Mouse (Mus musculus) ovary, adult 18-20 months (tissue): ENCODE measurements around the gene Crip3.

Experiments
- DNase-seq: peaks from one replicate; pipeline ENCODE4 v3.0.0; 2022; ENCODE audit warnings: low spot score, mixed read lengths

Gene Crip3

GRCm38 (mm10) chr17:46455110-46455691 is 26.5 kb downstream of the Crip3 start:
- no peak for DNase-seq

- DNase-seq = no peak
Observed at GRCm38 (mm10) chr17:46457791-46458190, 29.1 kb downstream of the Crip3 start.

- no peak for DNase-seq
Observed at GRCm38 (mm10) chr17:46458439-46458838, 29.7 kb downstream of the Crip3 start.

GRCm38 (mm10) chr17:46460673-46461072 is 31.9 kb downstream of the Crip3 start:
- no peak for DNase-seq

- no peak for DNase-seq
Observed at GRCm38 (mm10) chr17:46461347-46461746, 32.6 kb downstream of the Crip3 start.

- DNase-seq = no peak
Observed at GRCm38 (mm10) chr17:46462226-46462625, 33.5 kb downstream of the Crip3 start.

- no peak for DNase-seq
Observed at GRCm38 (mm10) chr17:46467830-46468229, 39.1 kb downstream of the Crip3 start.

- no peak for DNase-seq
Observed at GRCm38 (mm10) chr17:46476601-46477000, 47.9 kb downstream of the Crip3 start.

GRCm38 (mm10) chr17:46477286-46477685 is 48.6 kb downstream of the Crip3 start:
- no peak for DNase-seq
